Mouse (Mus musculus) heart, postnatal 0 days (tissue): ENCODE results near the gene Ntn3. TPM values are rescaled to one million over a fixed set of nuclear protein-coding genes. Genes with fewer than 3 reads are reported as not detected.

ENCODE experiments used
- ATAC-seq: fragments of 200-750 bp; cut with Nextera tagmentation; 2 replicates; pipeline ENCODE4 v1.8.0; 2017; ENCODE audit warnings: low read depth, moderate number of reproducible peaks, moderate library complexity; ENCODE audit not compliant: insufficient read depth
- DNase-seq: peaks from one replicate; pipeline ENCODE4 v3.0.0-alpha.2; 2016; ENCODE audit warnings: low spot score
- H3K27ac ChIP-seq: fragments of 300-500 bp; sonication (generic); 2 replicates; pipeline ENCODE4 v1.5.1; 2014; ENCODE audit warnings: low read depth, mild to moderate bottlenecking
- H3K27me3 ChIP-seq: fragments of 300-500 bp; sonication (generic); 2 replicates; pipeline ENCODE4 v1.6.1; 2014; ENCODE audit warnings: low read length, mixed read lengths; ENCODE audit not compliant: control insufficient read depth, insufficient read depth
- H3K36me3 ChIP-seq: fragments of 300-500 bp; sonication (generic); replicated peaks from 2 replicates; pipeline ENCODE4 v1.6.1; 2014; ENCODE audit warnings: low read length, mixed read lengths; ENCODE audit not compliant: control insufficient read depth, insufficient read depth
- H3K4me1 ChIP-seq: fragments of 300-500 bp; sonication (generic); 2 replicates; pipeline ENCODE4 v1.6.1; 2014; ENCODE audit warnings: antibody characterized with exemption; ENCODE audit not compliant: control insufficient read depth, insufficient read depth
- H3K4me2 ChIP-seq: fragments of 300-500 bp; sonication (generic); 2 replicates; pipeline ENCODE4 v1.6.1; 2014; ENCODE audit warnings: low read depth, mild to moderate bottlenecking, low read length, moderate library complexity
- H3K4me3 ChIP-seq: fragments of 300-500 bp; sonication (generic); 2 replicates; pipeline ENCODE4 v1.5.1; 2014; ENCODE audit warnings: low read depth, low read length
- H3K9ac ChIP-seq: fragments of 300-500 bp; sonication (generic); replicated peaks from 2 replicates; pipeline ENCODE4 v1.6.1; 2014; ENCODE audit warnings: low read depth, low read length, mixed read lengths
- H3K9me3 ChIP-seq: fragments of 300-500 bp; sonication (generic); replicated peaks from 2 replicates; pipeline ENCODE4 v1.6.1; 2016; ENCODE audit warnings: low read length; ENCODE audit not compliant: control insufficient read depth
- CTCF ChIP-seq: IDR thresholded peaks from 2 replicates; pipeline ENCODE4 v1.5.1; 2016; ENCODE audit warnings: antibody characterized with exemption, control low read depth, low read depth
- EP300 ChIP-seq: IDR thresholded peaks from 2 replicates; pipeline ENCODE4 v1.6.1; 2016; ENCODE audit warnings: antibody characterized with exemption, low read depth
- WGBS: fragments of 180-500 bp; shearing (Covaris S2); extraction: QIAGEN DNeasy Blood & Tissue Kit; methylation state at CpG from one replicate; pipeline ENCODE4 v1.1.7; 2014; 5-methylcytosine and 5-hydroxymethylcytosine counted together
- polyA plus RNA-seq: library from polyadenylated mRNA; unstranded; fragments of >200 nt; fragmentation: Nextera tagmentation; extraction: Ambion mirVana; gene quantifications from 2 replicates; pipeline ENCODE4 v1.2.1, GENCODE M21; 2015
- total RNA-seq: library from RNA; depleted of rRNA; stranded (reverse); fragments of >200 nt; gene quantifications from 2 replicates; pipeline ENCODE4 v1.2.3, GENCODE M21; 2014; ENCODE audit warnings: low replicate concordance; rRNA removed

Ntn3 gene
- total RNA-seq (5.1 and 7.3 TPM in 2 replicates), polyA plus RNA-seq (0.59 and 0.74 TPM in 2 replicates)

DNA sequence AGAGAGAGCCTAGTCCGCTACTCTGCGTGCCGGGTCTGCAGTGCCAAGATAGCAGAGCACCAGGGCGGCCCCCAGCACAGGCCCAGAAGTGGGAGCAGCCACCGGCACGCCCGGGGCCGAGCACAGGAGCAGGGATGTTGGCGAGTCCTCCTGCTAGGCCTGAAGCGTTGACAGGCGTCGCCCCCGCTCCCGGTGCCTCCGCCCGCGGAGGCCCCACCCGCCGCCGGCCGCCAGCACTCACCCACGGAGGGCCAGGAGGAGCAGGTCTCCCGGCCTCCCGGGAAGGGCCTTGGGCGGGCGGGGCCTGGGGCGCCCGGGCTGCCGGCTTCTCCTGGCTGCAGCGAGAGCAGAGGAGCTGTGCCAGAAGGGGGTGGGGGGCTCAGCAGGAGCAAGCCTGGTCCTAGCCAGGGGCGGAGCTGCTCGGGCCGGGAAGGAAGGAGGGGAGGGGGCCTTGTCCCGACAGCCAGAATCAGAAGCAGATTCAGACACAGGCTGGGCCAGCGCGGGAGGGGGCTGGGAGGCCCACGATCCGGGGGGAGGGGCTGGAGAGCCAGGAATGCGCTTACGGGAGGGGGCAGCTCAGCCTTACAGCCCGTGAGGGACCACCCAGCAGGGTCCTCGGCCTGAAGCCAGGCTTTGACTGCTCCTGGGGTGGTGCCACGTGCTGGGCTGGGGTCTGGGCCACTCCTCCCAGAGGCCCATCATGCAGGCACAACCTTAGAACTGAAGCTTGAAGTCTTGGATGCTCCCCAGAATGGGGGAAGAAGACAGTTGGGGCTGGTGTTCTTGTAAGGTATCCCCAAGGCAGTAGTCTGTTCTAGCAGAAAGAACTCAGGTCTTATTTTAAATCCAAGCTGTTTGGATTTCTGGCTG lies at the start of gene Ntn3:
Gene Ntn3, minus strand, starts transcription at position 489 of the 873 bp plus-strand sequence.
- H3K9ac ChIP-seq, result peak within 1 kb of the TSS; percentile 49
- DNase-seq (no peak), ATAC-seq (peak; percentile 19; the same call in 1 of the 2 replicates)
- H3K4me2 ChIP-seq, result peak within 1 kb of the TSS; percentile 71
- no peaks in the 10 kb centered on the region for H3K36me3 ChIP-seq
- 4% methylated on average over 32 of the region's 43 CpGs for WGBS
- H3K4me1 ChIP-seq, result peaks cover 36% of the 10 kb centered on the region
- H3K27ac ChIP-seq, result no peak within 1 kb of the TSS
- H3K4me3 ChIP-seq, result peak within 1 kb of the TSS; percentile 39
- no peaks in the 10 kb centered on the region for H3K9me3 ChIP-seq
- H3K27me3 ChIP-seq, result peaks cover 48% of the 10 kb centered on the region
- TF ChIP-seq EP300 (no peak), CTCF (no peak)

GRCm38 (mm10) chr17:24258981-24259380 lies 49.6 kb upstream of the Ntn3 start:
- H3K36me3 ChIP-seq, result no peaks in the 10 kb centered on the region
- ATAC-seq, result no peak
- no peaks in the 10 kb centered on the region for H3K27me3 ChIP-seq
- H3K27ac ChIP-seq, result no peak overlapping the region
- 67% methylated on average over 4 of the region's 4 CpGs for WGBS
- H3K4me1 ChIP-seq, result no peaks in the 10 kb centered on the region
- H3K4me2 ChIP-seq, result no peak overlapping the region
- DNase-seq, result no peak
- no peak overlapping the region for H3K9ac ChIP-seq
- no peak overlapping the region for H3K4me3 ChIP-seq
- TF ChIP-seq CTCF (no peak), EP300 (no peak)
- no peaks in the 10 kb centered on the region for H3K9me3 ChIP-seq

GRCm38 (mm10) chr17:24252329-24252728 lies 43.0 kb upstream of the Ntn3 start:
- 92% methylated on average over 2 of the region's 2 CpGs for WGBS
- Histone ChIP-seq H3K9me3 (no peaks in the 10 kb centered on the region), H3K27ac (no peak overlapping the region), H3K9ac (no peak overlapping the region), H3K4me1 (peaks cover 11% of the 10 kb centered on the region), H3K4me3 (no peak overlapping the region), H3K4me2 (no peak overlapping the region), H3K27me3 (no peaks in the 10 kb centered on the region), H3K36me3 (peaks cover 10% of the 10 kb centered on the region)
- TF ChIP-seq EP300 (no peak), CTCF (no peak)
- ATAC-seq (no peak), DNase-seq (no peak)

GRCm38 (mm10) chr17:24251320-24252069 lies 42.2 kb upstream of the Ntn3 start, which contains the start of gene Ccnf:
Ccnf (minus strand) TSS chr17:24251484.
- H3K36me3 ChIP-seq, result peaks cover 16% of the 10 kb centered on the region
- TF ChIP-seq CTCF (peak; percentile 31), EP300 (no peak)
- no peaks in the 10 kb centered on the region for H3K27me3 ChIP-seq
- peaks cover 11% of the 10 kb centered on the region for H3K4me1 ChIP-seq
- ATAC-seq (peak; percentile 100), DNase-seq (peak; percentile 99)
- H3K27ac ChIP-seq, result peak within 1 kb of the TSS; percentile 61
- H3K4me2 ChIP-seq, result peak within 1 kb of the TSS; percentile 96
- H3K4me3 ChIP-seq, result peak within 1 kb of the TSS; percentile 88
- no peaks in the 10 kb centered on the region for H3K9me3 ChIP-seq
- peak within 1 kb of the TSS; percentile 76 for H3K9ac ChIP-seq
- 1% methylated on average over 48 of the region's 48 CpGs for WGBS

- peaks cover 20% of the 10 kb centered on the region for H3K36me3 ChIP-seq
- peak overlapping the region; percentile 50; the same call in 1 of the 2 replicates for H3K27ac ChIP-seq
- no peaks in the 10 kb centered on the region for H3K27me3 ChIP-seq
- no peaks in the 10 kb centered on the region for H3K9me3 ChIP-seq
- TF ChIP-seq CTCF, result no peak
- no peak for TF ChIP-seq EP300
- peak overlapping the region; percentile 76 for H3K9ac ChIP-seq
- no peak for DNase-seq
- no peak for ATAC-seq
- WGBS, result under 1% methylated on average over 32 of the region's 32 CpGs
- H3K4me3 ChIP-seq, result peak overlapping the region; percentile 88
- peaks cover 11% of the 10 kb centered on the region for H3K4me1 ChIP-seq
- H3K4me2 ChIP-seq, result peak overlapping the region; percentile 96
Measured at GRCm38 (mm10) chr17:24250988-24251319, 41.6 kb upstream of the Ntn3 start.
